Mouse (Mus musculus) heart, embryonic 13.5 days (tissue): ENCODE results near the gene Glrp1. TPM values are rescaled to one million over a fixed set of nuclear protein-coding genes. Genes with fewer than 3 reads are reported as not detected.

Experiments used
- ATAC-seq: fragments of 200-750 bp; cut with Nextera tagmentation; 2 replicates; pipeline ENCODE4 v1.8.0; 2017; ENCODE audit warnings: moderate TSS enrichment; ENCODE audit not compliant: insufficient number of reproducible peaks, low FRiP score, low TSS enrichment; ENCODE audit errors: extremely low read depth
- H3K27ac ChIP-seq: fragments of 300-500 bp; sonication (generic); replicated peaks from 2 replicates; pipeline ENCODE4 v1.5.1; 2015; ENCODE audit warnings: moderate library complexity, mild to moderate bottlenecking, inconsistent platforms
- H3K27me3 ChIP-seq: fragments of 300-500 bp; sonication (generic); replicated peaks from 2 replicates; pipeline ENCODE4 v1.6.1; 2015; ENCODE audit warnings: mild to moderate bottlenecking, inconsistent platforms
- H3K36me3 ChIP-seq: fragments of 300-500 bp; sonication (generic); 2 replicates; pipeline ENCODE4 v1.6.1; 2015; ENCODE audit warnings: mild to moderate bottlenecking, inconsistent platforms
- H3K4me1 ChIP-seq: fragments of 300-500 bp; sonication (generic); 2 replicates; pipeline ENCODE4 v1.6.1; 2015; ENCODE audit warnings: inconsistent platforms
- H3K4me2 ChIP-seq: fragments of 300-500 bp; sonication (generic); 2 replicates; pipeline ENCODE4 v1.6.1; 2015; ENCODE audit warnings: inconsistent platforms, mild to moderate bottlenecking, moderate library complexity
- H3K4me3 ChIP-seq: fragments of 300-500 bp; sonication (generic); 2 replicates; pipeline ENCODE4 v1.5.1; 2015; ENCODE audit warnings: moderate library complexity, mild to moderate bottlenecking, inconsistent platforms
- H3K9ac ChIP-seq: fragments of 300-500 bp; sonication (generic); 2 replicates; pipeline ENCODE4 v1.6.1; 2015; ENCODE audit warnings: inconsistent platforms, mild to moderate bottlenecking, moderate library complexity
- H3K9me3 ChIP-seq: fragments of 300-500 bp; sonication (generic); 2 replicates; pipeline ENCODE4 v1.6.1; 2016; ENCODE audit warnings: inconsistent platforms
- WGBS: fragments of 180-500 bp; shearing (Covaris S2); methylation state at CpG from one replicate; pipeline ENCODE4 v1.1.7; 2015; ENCODE audit warnings: mixed read lengths; 5-methylcytosine and 5-hydroxymethylcytosine counted together
- polyA plus RNA-seq: library from polyadenylated mRNA; unstranded; fragments of >200 nt; fragmentation: Nextera tagmentation; extraction: Ambion mirVana; gene quantifications from 2 replicates; pipeline ENCODE4 v1.2.1, GENCODE M21; 2015

Gene Glrp1
- polyA plus RNA-seq, 1 experiment from 2014 or later: 0.19 TPM

GRCm38 (mm10) chr1:88492415-88492814 lies 17.5 kb downstream of the Glrp1 start:
- no peaks in the 10 kb centered on the region for H3K9me3 ChIP-seq
- WGBS: 75% methylated on average over 3 of the region's 3 CpGs
- H3K27me3 ChIP-seq: no peaks in the 10 kb centered on the region
- peak overlapping the region; percentile 32 for H3K4me2 ChIP-seq
- H3K4me3 ChIP-seq: no peak overlapping the region
- no peak overlapping the region for H3K27ac ChIP-seq
- H3K4me1 ChIP-seq: peaks cover 48% of the 10 kb centered on the region
- no peak for ATAC-seq
- H3K9ac ChIP-seq: no peak overlapping the region
- no peaks in the 10 kb centered on the region for H3K36me3 ChIP-seq

GRCm38 (mm10) chr1:88491617-88492378 lies 18.1 kb downstream of the Glrp1 start:
- peak overlapping the region; percentile 61 for H3K27ac ChIP-seq
- 42% methylated on average over 17 of the region's 17 CpGs for WGBS
- no peak overlapping the region for H3K4me3 ChIP-seq
- no peaks in the 10 kb centered on the region for H3K27me3 ChIP-seq
- peak; percentile 64 for ATAC-seq
- H3K4me2 ChIP-seq: peak overlapping the region; percentile 32
- no peaks in the 10 kb centered on the region for H3K36me3 ChIP-seq
- no peaks in the 10 kb centered on the region for H3K9me3 ChIP-seq
- H3K9ac ChIP-seq: peak overlapping the region; percentile 30; the same call in 1 of the 2 replicates
- H3K4me1 ChIP-seq: peaks cover 43% of the 10 kb centered on the region

- no peak overlapping the region for H3K9ac ChIP-seq
- no peaks in the 10 kb centered on the region for H3K9me3 ChIP-seq
- 83% methylated on average over 10 of the region's 10 CpGs for WGBS
- peak overlapping the region; percentile 87 for H3K27ac ChIP-seq
- no peaks in the 10 kb centered on the region for H3K27me3 ChIP-seq
- no peak overlapping the region for H3K4me2 ChIP-seq
- ATAC-seq: no peak
- peaks cover 48% of the 10 kb centered on the region for H3K4me1 ChIP-seq
- H3K4me3 ChIP-seq: no peak overlapping the region
- no peaks in the 10 kb centered on the region for H3K36me3 ChIP-seq
These were observed 19.7 kb downstream of the Glrp1 start for GRCm38 (mm10) chr1:88490164-88490563.

GRCm38 (mm10) chr1:88488957-88489356 lies 20.9 kb downstream of the Glrp1 start:
- WGBS: 12% methylated on average over 4 of the region's 4 CpGs

GRCm38 (mm10) chr1:88486336-88486735 lies 23.5 kb downstream of the Glrp1 start:
- Histone ChIP-seq H3K27ac (0 out of 2 replicates have a peak overlapping the region, but pooled peaks have one; percentile 15), H3K4me1 (peaks cover 57% of the 10 kb centered on the region)

More at GRCm38 (mm10) chr1:88488957-88489356, 20.9 kb downstream of the Glrp1 start:
- no peaks in the 10 kb centered on the region for H3K27me3 ChIP-seq
- peak overlapping the region; percentile 45 for H3K9ac ChIP-seq
- no peak overlapping the region for H3K4me3 ChIP-seq
- H3K4me2 ChIP-seq: peak overlapping the region; percentile 41
- no peaks in the 10 kb centered on the region for H3K36me3 ChIP-seq
- H3K9me3 ChIP-seq: no peaks in the 10 kb centered on the region
- H3K4me1 ChIP-seq: peaks cover 50% of the 10 kb centered on the region
- peak overlapping the region; percentile 87 for H3K27ac ChIP-seq
- no peak for ATAC-seq

GRCm38 (mm10) chr1:88484059-88484458 lies 25.8 kb downstream of the Glrp1 start:
- H3K4me3 ChIP-seq: no peak overlapping the region
- no peak overlapping the region for H3K4me2 ChIP-seq
- no peaks in the 10 kb centered on the region for H3K9me3 ChIP-seq
- H3K9ac ChIP-seq: no peak overlapping the region
- no peaks in the 10 kb centered on the region for H3K36me3 ChIP-seq
- H3K27ac ChIP-seq: no peak overlapping the region
- peaks cover 41% of the 10 kb centered on the region for H3K4me1 ChIP-seq
- ATAC-seq: no peak
- no peaks in the 10 kb centered on the region for H3K27me3 ChIP-seq
- WGBS: 77% methylated on average over 4 of the region's 4 CpGs

More at GRCm38 (mm10) chr1:88486336-88486735, 23.5 kb downstream of the Glrp1 start:
- no peaks in the 10 kb centered on the region for H3K27me3 ChIP-seq
- H3K4me2 ChIP-seq: no peak overlapping the region
- H3K9ac ChIP-seq: no peak overlapping the region
- no peak for ATAC-seq
- WGBS: 62% methylated on average over 4 of the region's 4 CpGs
- no peak overlapping the region for H3K4me3 ChIP-seq
- H3K36me3 ChIP-seq: no peaks in the 10 kb centered on the region
- H3K9me3 ChIP-seq: no peaks in the 10 kb centered on the region

- Histone ChIP-seq H3K4me3 (0 out of 2 replicates have a peak overlapping the region, but pooled peaks have one; percentile 15), H3K27ac (peak overlapping the region; percentile 21), H3K36me3 (no peaks in the 10 kb centered on the region), H3K9me3 (no peaks in the 10 kb centered on the region), H3K4me2 (peak overlapping the region; percentile 49), H3K27me3 (no peaks in the 10 kb centered on the region), H3K4me1 (peaks cover 29% of the 10 kb centered on the region), H3K9ac (peak overlapping the region; percentile 51)
- no peak for ATAC-seq
- 32% methylated on average over 17 of the region's 17 CpGs for WGBS
These were observed 27.4 kb downstream of the Glrp1 start for GRCm38 (mm10) chr1:88482142-88483099.

GRCm38 (mm10) chr1:88480594-88480993 lies 29.3 kb downstream of the Glrp1 start:
- Histone ChIP-seq H3K27ac (no peak overlapping the region), H3K9me3 (no peaks in the 10 kb centered on the region), H3K4me3 (no peak overlapping the region), H3K4me2 (no peak overlapping the region), H3K27me3 (no peaks in the 10 kb centered on the region), H3K9ac (no peak overlapping the region), H3K36me3 (no peaks in the 10 kb centered on the region), H3K4me1 (peaks cover 26% of the 10 kb centered on the region)
- WGBS: 80% methylated on average over 8 of the region's 8 CpGs
- no peak for ATAC-seq

GRCm38 (mm10) chr1:88478205-88478604 lies 31.7 kb downstream of the Glrp1 start:
- H3K36me3 ChIP-seq: no peaks in the 10 kb centered on the region
- WGBS: 62% methylated on average over 2 of the region's 2 CpGs
- H3K9ac ChIP-seq: no peak overlapping the region
- H3K27me3 ChIP-seq: no peaks in the 10 kb centered on the region
- no peaks in the 10 kb centered on the region for H3K9me3 ChIP-seq
- ATAC-seq: no peak
- H3K4me3 ChIP-seq: no peak overlapping the region
- no peak overlapping the region for H3K4me2 ChIP-seq
- H3K4me1 ChIP-seq: peaks cover 37% of the 10 kb centered on the region
- H3K27ac ChIP-seq: no peak overlapping the region

- Histone ChIP-seq H3K4me3 (no peak overlapping the region), H3K27ac (no peak overlapping the region), H3K36me3 (no peaks in the 10 kb centered on the region), H3K9me3 (no peaks in the 10 kb centered on the region), H3K4me1 (peaks cover 21% of the 10 kb centered on the region), H3K4me2 (no peak overlapping the region), H3K27me3 (no peaks in the 10 kb centered on the region), H3K9ac (no peak overlapping the region)
- no peak for ATAC-seq
- 85% methylated on average over 20 of the region's 20 CpGs for WGBS
These were observed 33.2 kb downstream of the Glrp1 start for GRCm38 (mm10) chr1:88476554-88477085.

- Histone ChIP-seq H3K4me1 (peaks cover 18% of the 10 kb centered on the region), H3K27me3 (no peaks in the 10 kb centered on the region), H3K27ac (no peak overlapping the region), H3K9ac (no peak overlapping the region), H3K36me3 (no peaks in the 10 kb centered on the region), H3K4me2 (no peak overlapping the region), H3K9me3 (no peaks in the 10 kb centered on the region), H3K4me3 (no peak overlapping the region)
- 39% methylated on average over 8 of the region's 8 CpGs for WGBS
- no peak for ATAC-seq
These were observed 34.3 kb downstream of the Glrp1 start for GRCm38 (mm10) chr1:88475502-88475953.
